Mouse (Mus musculus) intestine, postnatal 0 days (tissue): ENCODE data around the gene Cckar. TPM values are rescaled to one million over a fixed set of nuclear protein-coding genes. Genes with fewer than 3 reads are reported as not detected.

Source experiments
- ATAC-seq: fragments of 200-750 bp; cut with Nextera tagmentation; 2 replicates; pipeline ENCODE4 v1.8.0; 2017; ENCODE audit warnings: mild to moderate bottlenecking, moderate TSS enrichment, moderate library complexity
- H3K27ac ChIP-seq: fragments of 300-500 bp; sonication (generic); 2 replicates; pipeline ENCODE4 v1.5.1; 2014; ENCODE audit warnings: mild to moderate bottlenecking, low read depth, low read length, moderate library complexity
- H3K27me3 ChIP-seq: fragments of 300-500 bp; sonication (generic); replicated peaks from 2 replicates; pipeline ENCODE4 v1.6.1; 2014; ENCODE audit warnings: low read length, mixed read lengths; ENCODE audit not compliant: control insufficient read depth, insufficient read depth
- H3K36me3 ChIP-seq: fragments of 300-500 bp; sonication (generic); 2 replicates; pipeline ENCODE4 v1.6.1; 2014; ENCODE audit warnings: mild to moderate bottlenecking, moderate library complexity; ENCODE audit not compliant: control insufficient read depth, insufficient read depth
- H3K4me1 ChIP-seq: fragments of 300-500 bp; sonication (generic); replicated peaks from 2 replicates; pipeline ENCODE4 v1.6.1; 2014; ENCODE audit warnings: antibody characterized with exemption, low read length, mixed read lengths; ENCODE audit not compliant: control insufficient read depth, insufficient read depth
- H3K4me2 ChIP-seq: fragments of 300-500 bp; sonication (generic); replicated peaks from 2 replicates; pipeline ENCODE4 v1.6.1; 2014; ENCODE audit warnings: low read depth, mild to moderate bottlenecking, moderate library complexity
- H3K4me3 ChIP-seq: fragments of 300-500 bp; sonication (generic); 2 replicates; pipeline ENCODE4 v1.5.1; 2014; ENCODE audit warnings: low read depth, low read length
- H3K9ac ChIP-seq: fragments of 300-500 bp; sonication (generic); 2 replicates; pipeline ENCODE4 v1.6.1; 2014; ENCODE audit warnings: mild to moderate bottlenecking, low read depth, low read length
- H3K9me3 ChIP-seq: fragments of 300-500 bp; sonication (generic); 2 replicates; pipeline ENCODE4 v1.6.1; 2016; ENCODE audit warnings: mixed run types; ENCODE audit not compliant: control insufficient read depth
- CTCF ChIP-seq: sonication (generic); IDR thresholded peaks from 2 replicates; pipeline ENCODE4 v1.5.1; 2016; ENCODE audit warnings: low read depth, mild to moderate bottlenecking, control low read depth, antibody characterized with exemption, moderate library complexity
- WGBS: fragments of 180-500 bp; shearing (Covaris S2); extraction: QIAGEN DNeasy Blood & Tissue Kit; methylation state at CpG from one replicate; pipeline ENCODE4 v1.1.7; 2014; 5-methylcytosine and 5-hydroxymethylcytosine counted together
- polyA plus RNA-seq: library from polyadenylated mRNA; unstranded; fragments of >200 nt; fragmentation: Nextera tagmentation; extraction: Ambion mirVana; gene quantifications from 2 replicates; pipeline ENCODE4 v1.2.1, GENCODE M21; 2015

The Cckar gene
- polyA plus RNA-seq, 1 experiment from 2014 or later: 2.4 TPM

DNA sequence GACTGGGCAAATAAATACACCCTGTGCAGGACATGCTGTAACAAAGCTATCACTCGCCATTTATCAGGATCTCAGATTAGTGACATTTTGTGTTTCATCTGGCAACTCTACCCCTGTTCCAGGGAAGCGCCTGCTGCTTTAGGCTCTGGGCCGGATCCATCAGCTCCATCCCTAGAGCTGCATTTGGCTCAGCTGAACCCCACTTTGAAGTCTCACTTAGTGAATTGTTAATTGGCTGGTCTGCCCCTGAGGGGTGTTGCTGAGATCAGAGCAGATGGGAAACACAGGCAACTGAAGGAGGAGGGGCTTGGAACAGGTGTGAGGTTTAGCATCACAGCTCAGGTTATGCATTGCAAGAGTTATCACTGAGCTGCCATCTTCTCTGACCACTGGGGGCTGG is 15.9 kb downstream of the Cckar start:
- ATAC-seq: no peak
- Histone ChIP-seq H3K36me3 (no peaks in the 10 kb centered on the region), H3K9me3 (no peaks in the 10 kb centered on the region), H3K27me3 (no peaks in the 10 kb centered on the region), H3K4me3 (no peak overlapping the region), H3K27ac (no peak overlapping the region), H3K4me1 (no peaks in the 10 kb centered on the region), H3K9ac (no peak overlapping the region), H3K4me2 (no peak overlapping the region)
- TF ChIP-seq CTCF: no peak
- 71% methylated on average over 3 of the region's 3 CpGs for WGBS

DNA sequence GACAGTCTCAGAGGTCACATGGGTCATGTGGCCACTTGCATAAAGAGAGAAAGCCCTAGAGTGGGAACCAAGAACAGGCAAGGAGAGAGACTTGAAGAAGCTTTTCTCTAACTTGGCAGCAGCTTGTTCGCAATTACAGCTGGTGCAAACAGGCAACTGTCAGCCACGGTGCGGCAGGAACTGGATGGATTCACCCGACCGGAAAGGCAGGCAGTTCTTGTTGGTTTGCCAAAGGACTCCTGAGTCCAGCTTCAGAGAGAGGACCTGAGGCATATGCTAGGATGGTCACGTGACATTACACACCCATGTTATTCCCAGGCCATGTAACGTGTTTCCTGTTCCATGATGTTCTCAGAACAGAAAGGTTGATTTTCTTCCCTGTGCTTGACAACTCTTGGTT is 19.2 kb downstream of the Cckar start:
- H3K4me3 ChIP-seq: no peak overlapping the region
- TF ChIP-seq CTCF: no peak
- no peaks in the 10 kb centered on the region for H3K27me3 ChIP-seq
- no peak for ATAC-seq
- H3K9me3 ChIP-seq: no peaks in the 10 kb centered on the region
- H3K27ac ChIP-seq: no peak overlapping the region
- H3K4me2 ChIP-seq: no peak overlapping the region
- H3K4me1 ChIP-seq: no peaks in the 10 kb centered on the region
- no peaks in the 10 kb centered on the region for H3K36me3 ChIP-seq
- H3K9ac ChIP-seq: no peak overlapping the region
- 68% methylated on average over 7 of the region's 7 CpGs for WGBS

- ATAC-seq: no peak
- H3K36me3 ChIP-seq: no peaks in the 10 kb centered on the region
- no peaks in the 10 kb centered on the region for H3K27me3 ChIP-seq
- H3K9me3 ChIP-seq: no peaks in the 10 kb centered on the region
- H3K4me2 ChIP-seq: no peak overlapping the region
- WGBS: 58% methylated on average over 2 of the region's 2 CpGs
- no peak overlapping the region for H3K27ac ChIP-seq
- H3K4me3 ChIP-seq: no peak overlapping the region
- TF ChIP-seq CTCF: no peak
- no peaks in the 10 kb centered on the region for H3K4me1 ChIP-seq
- H3K9ac ChIP-seq: no peak overlapping the region
These were observed 21.1 kb downstream of the Cckar start for GRCm38 (mm10) chr5:53686379-53686778.

- Histone ChIP-seq H3K9ac (no peak overlapping the region), H3K27ac (no peak overlapping the region), H3K36me3 (no peaks in the 10 kb centered on the region), H3K4me1 (no peaks in the 10 kb centered on the region), H3K4me2 (no peak overlapping the region), H3K4me3 (no peak overlapping the region), H3K9me3 (no peaks in the 10 kb centered on the region), H3K27me3 (no peaks in the 10 kb centered on the region)
- TF ChIP-seq CTCF: no peak
- ATAC-seq: no peak
- WGBS: 90% methylated on average over 4 of the region's 4 CpGs
These were observed 21.9 kb downstream of the Cckar start for GRCm38 (mm10) chr5:53685623-53686022.

DNA sequence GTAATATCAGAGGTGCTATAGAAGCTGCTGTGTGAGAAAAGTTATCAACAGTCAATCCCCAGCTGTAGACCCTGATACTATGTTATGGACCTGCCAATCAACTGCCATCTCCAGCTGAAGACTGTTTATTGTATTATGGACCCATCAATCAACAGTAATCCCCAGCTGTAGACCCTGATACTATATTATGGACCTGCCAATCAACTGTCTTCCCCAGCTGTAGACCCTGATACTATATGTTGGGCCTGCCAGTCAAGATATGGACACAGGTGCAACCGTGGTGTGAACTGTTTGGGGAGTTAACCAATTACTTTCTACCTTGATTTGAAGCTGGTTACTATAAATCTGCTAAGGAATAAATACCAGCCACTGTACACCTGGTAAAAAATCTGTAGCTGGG is 23.1 kb downstream of the Cckar start:
- Histone ChIP-seq H3K9me3 (no peaks in the 10 kb centered on the region), H3K27me3 (no peaks in the 10 kb centered on the region), H3K36me3 (no peaks in the 10 kb centered on the region), H3K4me3 (no peak overlapping the region), H3K4me1 (no peaks in the 10 kb centered on the region), H3K4me2 (no peak overlapping the region), H3K9ac (no peak overlapping the region), H3K27ac (no peak overlapping the region)
- no peak for ATAC-seq
- no peak for TF ChIP-seq CTCF
- WGBS: 36% methylated on average over 1 of the region's 1 CpGs

- no peak for TF ChIP-seq CTCF
- ATAC-seq: no peak
- Histone ChIP-seq H3K27ac (no peak overlapping the region), H3K4me3 (no peak overlapping the region), H3K36me3 (no peaks in the 10 kb centered on the region), H3K9ac (no peak overlapping the region), H3K9me3 (no peaks in the 10 kb centered on the region), H3K4me2 (no peak overlapping the region), H3K27me3 (no peaks in the 10 kb centered on the region), H3K4me1 (no peaks in the 10 kb centered on the region)
- 32% methylated on average over 3 of the region's 3 CpGs for WGBS
These were observed 23.6 kb downstream of the Cckar start for GRCm38 (mm10) chr5:53683916-53684315.

- H3K4me1 ChIP-seq: no peaks in the 10 kb centered on the region
- no peak overlapping the region for H3K4me2 ChIP-seq
- H3K27me3 ChIP-seq: no peaks in the 10 kb centered on the region
- H3K27ac ChIP-seq: no peak overlapping the region
- no peak overlapping the region for H3K4me3 ChIP-seq
- H3K9me3 ChIP-seq: no peaks in the 10 kb centered on the region
- ATAC-seq: no peak
- no peak for TF ChIP-seq CTCF
- WGBS: 62% methylated on average over 6 of the region's 6 CpGs
- no peaks in the 10 kb centered on the region for H3K36me3 ChIP-seq
- H3K9ac ChIP-seq: no peak overlapping the region
These were observed 27.9 kb downstream of the Cckar start for GRCm38 (mm10) chr5:53679651-53680050.
